Mouse (Mus musculus) E14TG2a.4 (cell line): ENCODE measurements around the gene Cptp.

Source experiments
- CTCF ChIP-seq: conservative IDR thresholded peaks from 2 replicates; pipeline ENCODE4 v1.5.1; 2014; ENCODE audit warnings: low read length
- POU5F1 ChIP-seq: IDR thresholded peaks from 2 replicates; pipeline ENCODE4 v1.6.1; 2014; ENCODE audit warnings: low read length, borderline replicate concordance

- no peak for TF ChIP-seq CTCF
- no peak for TF ChIP-seq POU5F1
Measured at GRCm38 (mm10) chr4:155896461-155896860, 27.2 kb upstream of the Cptp start.
